Comparison of ENCODE assay signal across 18 mouse cellular contexts in the genomic region with DNA sequence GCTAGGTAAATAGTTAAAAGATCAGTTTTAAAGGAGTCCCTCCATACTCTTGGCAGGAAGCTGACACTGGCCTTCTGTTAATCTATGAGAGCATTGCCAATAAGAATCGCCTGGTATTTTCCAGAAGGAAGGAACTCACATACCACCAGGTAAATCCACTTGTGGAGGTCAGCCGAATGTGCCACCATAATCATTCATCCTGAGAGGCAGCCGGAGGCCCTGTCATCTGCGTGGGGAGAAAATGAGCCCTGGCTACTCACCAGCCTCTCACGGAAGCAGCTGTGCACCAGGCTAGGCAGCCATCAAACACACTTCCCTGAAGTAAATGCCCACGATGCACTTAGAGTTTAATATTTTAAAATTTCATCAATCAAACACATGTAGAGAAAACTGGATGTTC.
"Had no signal": no experiment of that assay in that cellular context is flagged by ENCODE, and none has a peak within 500 bp of the region (broad histone marks: within the 10 kb centered on the region; RNA-seq: fewer than 3 reads in every experiment).

No protein-coding gene starts in this region.

- H3K4me1 ChIP-seq: midbrain, embryonic 10.5 days; midbrain, embryonic 13.5 days; neural tube, embryonic 13.5 days; neural tube, embryonic 15.5 days had no signal

- H3K36me3 ChIP-seq: midbrain, embryonic 10.5 days; midbrain, embryonic 13.5 days; neural tube, embryonic 13.5 days; neural tube, embryonic 15.5 days had no signal

- H3K4me2 ChIP-seq: lung, embryonic 14.5 days; midbrain, embryonic 13.5 days; neural tube, embryonic 13.5 days; neural tube, embryonic 15.5 days had no signal

- ATAC-seq: midbrain, embryonic 13.5 days; midbrain, embryonic 16.5 days had no signal

- H3K27me3 ChIP-seq: midbrain, embryonic 13.5 days; neural tube, embryonic 13.5 days; neural tube, embryonic 15.5 days had no signal

- H3K4me3 ChIP-seq: midbrain, embryonic 10.5 days; midbrain, embryonic 13.5 days; myocyte; neural tube, embryonic 13.5 days; neural tube, embryonic 15.5 days had no signal

- H3K9me3 ChIP-seq: midbrain, embryonic 10.5 days; midbrain, embryonic 13.5 days; neural tube, embryonic 13.5 days; neural tube, embryonic 15.5 days had no signal

- DNase-seq: lung, adult 18-20 months; lung, embryonic 14.5 days; lung, postnatal 10 days; lung, postnatal 4 days; retina, postnatal 1 day; right cerebral cortex, adult 18-20 months; right cerebral cortex, postnatal 25 days; right cerebral cortex, postnatal 4 days; spleen, adult 18-20 months; thymus, adult 18-20 months; thymus, postnatal 14 days; thymus, postnatal 36 days had no signal

- H3K9ac ChIP-seq: lung, embryonic 14.5 days; midbrain, embryonic 13.5 days; neural tube, embryonic 13.5 days; neural tube, embryonic 15.5 days had no signal

- H3K27ac ChIP-seq: midbrain, embryonic 10.5 days; midbrain, embryonic 13.5 days; neural tube, embryonic 13.5 days; neural tube, embryonic 15.5 days had no signal
